Mouse (Mus musculus) kidney, postnatal 0 days (tissue): ENCODE data around the gene Olfr1393. TPM values are rescaled to one million over a fixed set of nuclear protein-coding genes. Genes with fewer than 3 reads are reported as not detected.
"Not testable (repeated sequence)": the region's sequence is repeated elsewhere in the genome, so short reads cannot be mapped to it uniquely, and the experiment has no call there.

ENCODE experiments used
- ATAC-seq: fragments of 200-750 bp; cut with Nextera tagmentation; replicated peaks from 2 replicates; pipeline ENCODE4 v1.8.0; 2017; ENCODE audit warnings: low read depth, moderate number of reproducible peaks, moderate TSS enrichment, moderate library complexity; ENCODE audit not compliant: low FRiP score
- DNase-seq: peaks from one replicate; pipeline ENCODE4 v3.0.0-alpha.2; 2016; ENCODE audit warnings: low spot score
- H3K27ac ChIP-seq: fragments of 300-500 bp; sonication (generic); 2 replicates; pipeline ENCODE4 v1.5.1; 2014; ENCODE audit warnings: mild to moderate bottlenecking
- H3K27me3 ChIP-seq: fragments of 300-500 bp; sonication (generic); 2 replicates; pipeline ENCODE4 v1.6.1; 2014; ENCODE audit warnings: low read length, mixed read lengths; ENCODE audit not compliant: insufficient read depth
- H3K36me3 ChIP-seq: fragments of 300-500 bp; sonication (generic); 2 replicates; pipeline ENCODE4 v1.6.1; 2014; ENCODE audit warnings: low read length, mixed read lengths; ENCODE audit not compliant: insufficient read depth
- H3K4me1 ChIP-seq: fragments of 300-500 bp; sonication (generic); replicated peaks from 2 replicates; pipeline ENCODE4 v1.6.1; 2014; ENCODE audit warnings: antibody characterized with exemption, low read length, mixed read lengths; ENCODE audit not compliant: insufficient read depth
- H3K4me2 ChIP-seq: fragments of 300-500 bp; sonication (generic); 2 replicates; pipeline ENCODE4 v1.6.1; 2014; ENCODE audit warnings: mild to moderate bottlenecking, low read length, moderate library complexity, mixed read lengths
- H3K4me3 ChIP-seq: fragments of 300-500 bp; sonication (generic); replicated peaks from 2 replicates; pipeline ENCODE4 v1.5.1; 2014; ENCODE audit warnings: low read depth, low read length
- H3K9ac ChIP-seq: fragments of 300-500 bp; sonication (generic); 2 replicates; pipeline ENCODE4 v1.6.1; 2014; ENCODE audit warnings: low read depth, low read length
- H3K9me3 ChIP-seq: fragments of 300-500 bp; sonication (generic); replicated peaks from 2 replicates; pipeline ENCODE4 v1.6.1; 2016; ENCODE audit warnings: low read length, inconsistent platforms, mixed read lengths
- CTCF ChIP-seq: IDR thresholded peaks from 2 replicates; pipeline ENCODE4 v1.5.1; 2016; ENCODE audit warnings: antibody characterized with exemption, low read depth, mild to moderate bottlenecking, moderate library complexity
- WGBS: fragments of 180-500 bp; shearing (Covaris S2); extraction: QIAGEN DNeasy Blood & Tissue Kit; methylation state at CpG from one replicate; pipeline ENCODE4 v1.1.7; 2014; 5-methylcytosine and 5-hydroxymethylcytosine counted together
- polyA plus RNA-seq: library from polyadenylated mRNA; unstranded; fragments of >200 nt; fragmentation: Nextera tagmentation; extraction: Ambion mirVana; gene quantifications from 2 replicates; pipeline ENCODE4 v1.2.1, GENCODE M21; 2015

The Olfr1393 gene
- polyA plus RNA-seq, 1 experiment from 2014 or later: 0.13 TPM

DNA sequence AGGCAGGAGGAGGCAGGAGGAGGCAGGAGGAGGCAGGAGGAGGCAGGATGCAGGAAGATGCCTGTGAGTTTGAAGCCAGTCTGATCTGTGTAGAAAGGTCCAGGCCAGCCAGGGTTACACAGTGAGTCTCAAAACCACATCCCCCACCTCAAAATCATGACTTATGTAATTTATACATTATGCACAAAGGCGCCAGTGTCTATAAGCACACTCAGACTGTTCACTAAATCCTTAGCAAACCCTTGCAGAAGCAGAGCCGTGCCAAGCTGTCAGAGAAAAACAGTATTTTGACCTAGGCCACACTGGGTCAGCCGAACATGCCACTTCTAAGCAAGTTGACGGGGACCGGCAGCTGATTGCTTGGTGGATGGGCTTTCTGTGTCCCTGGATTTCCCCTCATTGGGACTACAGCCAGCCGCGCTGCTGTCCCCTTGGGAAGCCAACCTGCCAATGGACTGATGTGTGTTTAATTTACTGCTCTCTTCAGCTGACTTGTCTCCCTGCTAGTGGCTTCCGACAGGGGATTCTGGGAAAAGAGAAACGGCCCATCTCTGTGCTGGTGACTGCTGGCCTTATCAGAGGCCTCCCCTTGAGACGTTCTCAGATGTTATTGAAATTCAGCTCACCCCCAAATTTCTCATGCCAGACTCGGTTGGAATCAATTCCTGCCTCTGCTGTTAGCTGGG lies 4.1 kb upstream of the Olfr1393 start:
- Histone ChIP-seq H3K4me3 (no peak overlapping the region), H3K4me1 (no peaks in the 10 kb centered on the region), H3K27ac (no peak overlapping the region), H3K9ac (no peak overlapping the region), H3K27me3 (no peaks in the 10 kb centered on the region), H3K36me3 (no peaks in the 10 kb centered on the region), H3K9me3 (no peaks in the 10 kb centered on the region), H3K4me2 (no peak overlapping the region)
- DNase-seq (no peak), ATAC-seq (no peak)
- 61% methylated on average over 11 of the region's 11 CpGs for whole genome bisulfite sequencing
- TF ChIP-seq CTCF: no peak

DNA sequence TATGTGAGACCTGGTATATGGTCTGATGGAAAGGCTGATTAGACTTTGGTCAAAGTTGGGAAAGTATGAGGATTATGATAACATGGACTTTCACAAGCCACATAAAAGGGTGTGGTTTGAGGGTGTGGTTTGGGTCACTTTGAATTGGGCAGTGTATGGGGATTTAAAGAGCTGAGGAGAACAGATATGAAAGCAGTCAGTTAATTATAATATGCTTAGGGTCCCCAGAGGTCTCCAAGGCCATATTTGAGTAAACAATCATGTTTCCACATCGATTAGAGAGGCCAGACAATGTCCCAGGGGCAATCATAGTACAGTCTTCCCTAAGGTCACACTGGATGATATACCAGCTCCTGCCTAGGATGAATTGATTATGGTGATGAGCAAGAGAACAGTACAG lies 6.9 kb downstream of the Olfr1393 start, which contains the start of gene Olfr1392:
TSS of gene Olfr1392 (plus strand) at position 301 of the 400 bp plus-strand sequence.
- WGBS: 53% methylated on average over 1 of the region's 1 CpGs
- not testable (repeated sequence) for H3K27me3 ChIP-seq, H3K4me3 ChIP-seq, H3K4me2 ChIP-seq, H3K9me3 ChIP-seq, H3K9ac ChIP-seq, H3K27ac ChIP-seq, DNase-seq, H3K4me1 ChIP-seq, ATAC-seq, H3K36me3 ChIP-seq

- Histone ChIP-seq H3K27ac (no peak overlapping the region), H3K9me3 (no peaks in the 10 kb centered on the region), H3K4me2 (no peak overlapping the region), H3K27me3 (no peaks in the 10 kb centered on the region), H3K4me3 (no peak overlapping the region), H3K4me1 (no peaks in the 10 kb centered on the region), H3K9ac (no peak overlapping the region), H3K36me3 (no peaks in the 10 kb centered on the region)
- ATAC-seq: no peak
- DNase-seq: no peak
- TF ChIP-seq CTCF: no peak
- WGBS: 62% methylated on average over 2 of the region's 2 CpGs
These were observed 9.1 kb downstream of the Olfr1393 start for GRCm38 (mm10) chr11:49287251-49287650.

- TF ChIP-seq CTCF: no peak
- no peaks in the 10 kb centered on the region for H3K36me3 ChIP-seq
- no peaks in the 10 kb centered on the region for H3K9me3 ChIP-seq
- no peaks in the 10 kb centered on the region for H3K27me3 ChIP-seq
- H3K27ac ChIP-seq: no peak overlapping the region
- no peak overlapping the region for H3K9ac ChIP-seq
- H3K4me1 ChIP-seq: no peaks in the 10 kb centered on the region
- 83% methylated on average over 3 of the region's 3 CpGs for WGBS
- no peak overlapping the region for H3K4me2 ChIP-seq
- no peak for ATAC-seq
- H3K4me3 ChIP-seq: no peak overlapping the region
- DNase-seq: no peak
These were observed 14.7 kb downstream of the Olfr1393 start for GRCm38 (mm10) chr11:49292777-49293176.

DNA sequence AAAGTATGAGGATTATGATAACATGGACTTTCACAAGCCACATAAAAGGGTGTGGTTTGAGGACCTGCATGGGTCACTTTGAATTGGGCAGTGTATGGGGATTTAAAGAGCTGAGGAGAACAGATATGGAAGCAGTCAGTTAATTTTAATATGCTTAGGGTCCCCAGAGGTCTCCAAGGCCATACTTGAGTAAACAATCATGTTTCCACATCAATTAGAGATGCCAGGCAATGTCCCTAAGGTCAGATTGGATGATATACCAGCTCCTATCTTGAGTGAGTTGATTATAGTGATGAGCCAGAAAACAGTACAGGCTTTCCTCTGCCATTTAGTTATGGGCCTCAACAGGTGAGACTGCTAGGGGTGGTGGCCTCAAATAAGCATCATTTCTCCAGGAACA lies 26.3 kb downstream of the Olfr1393 start, which contains the start of gene Olfr10:
TSS of gene Olfr10 (plus strand) at position 301 of the 400 bp plus-strand sequence.
- no peak for ATAC-seq
- Histone ChIP-seq H3K9me3 (no peaks in the 10 kb centered on the region), H3K4me2 (no peak within 1 kb of the TSS)

GRCm38 (mm10) chr11:49308547-49308946 lies 30.4 kb downstream of the Olfr1393 start:
- DNase-seq, H3K9me3 ChIP-seq, H3K9ac ChIP-seq, ATAC-seq, H3K4me2 ChIP-seq, H3K27me3 ChIP-seq, H3K36me3 ChIP-seq, H3K4me3 ChIP-seq, H3K27ac ChIP-seq, H3K4me1 ChIP-seq: not testable (repeated sequence)
- 79% methylated on average over 5 of the region's 5 CpGs for WGBS

More for the DNA sequence above, 26.3 kb downstream of the Olfr1393 start, which contains the start of gene Olfr10:
- Histone ChIP-seq H3K9ac (no peak within 1 kb of the TSS), H3K27ac (no peak within 1 kb of the TSS), H3K36me3 (no peaks in the 10 kb centered on the region), H3K27me3 (no peaks in the 10 kb centered on the region), H3K4me3 (no peak within 1 kb of the TSS), H3K4me1 (no peaks in the 10 kb centered on the region)
- DNase-seq: no peak
- no peak for TF ChIP-seq CTCF

GRCm38 (mm10) chr11:49322442-49322841 lies 44.3 kb downstream of the Olfr1393 start, which contains the start of gene Olfr1391:
TSS of gene Olfr1391 (plus strand) at chr11:49322742.
- no peaks in the 10 kb centered on the region for H3K9me3 ChIP-seq
- WGBS: 77% methylated on average over 2 of the region's 2 CpGs
- no peak for DNase-seq
- H3K4me1 ChIP-seq: no peaks in the 10 kb centered on the region
- H3K4me2 ChIP-seq: no peak within 1 kb of the TSS
- no peaks in the 10 kb centered on the region for H3K27me3 ChIP-seq
- H3K27ac ChIP-seq: no peak within 1 kb of the TSS
- H3K9ac ChIP-seq: no peak within 1 kb of the TSS
- ATAC-seq: no peak
- no peaks in the 10 kb centered on the region for H3K36me3 ChIP-seq
- no peak within 1 kb of the TSS for H3K4me3 ChIP-seq
- TF ChIP-seq CTCF: no peak
